In genomic region chr1:63367697-63368376, GRCm38 (mm10) we compare ENCODE assay signal across 10 mouse cellular contexts.
DNase-seq lines count a peak whose midpoint lies in the region; ATAC-seq and TF ChIP-seq lines count a peak whose summit lies in the region.
"Had no signal": no experiment of that assay in that cellular context is flagged by ENCODE, and none has a peak within 500 bp of the region (broad histone marks: within the 10 kb centered on the region; RNA-seq: fewer than 3 reads in every experiment).

No protein-coding gene starts in this region.

- TF ChIP-seq CTCF in layer of hippocampus, adult 2 months (conservative IDR thresholded peaks at IDR 0.05) = no peak

- no peak overlapping the region for H3K9ac ChIP-seq in forebrain, embryonic 12.5 days
- H3K9ac ChIP-seq in midbrain, embryonic 16.5 days (ENCODE audit: low read depth, low read length) = no peak overlapping the region

- peak overlapping the region; percentile 70 for H3K27ac ChIP-seq in forebrain, embryonic 12.5 days
- H3K27ac ChIP-seq in layer of hippocampus, adult 2 months = peak overlapping the region; percentile 57; the same call in 1 of the 2 replicates
- H3K27ac ChIP-seq in midbrain, embryonic 16.5 days (ENCODE audit: low read length) = peak overlapping the region; percentile 75

- no peak overlapping the region for H3K4me3 ChIP-seq in forebrain, embryonic 12.5 days (replicated peaks)
- no peak overlapping the region; the same call in 1 of the 2 replicates for H3K4me3 ChIP-seq in layer of hippocampus, adult 2 months
- no peak overlapping the region for H3K4me3 ChIP-seq in midbrain, embryonic 16.5 days (ENCODE audit: low read depth, low read length)

- no peaks in the 10 kb centered on the region for H3K9me3 ChIP-seq in forebrain, embryonic 12.5 days
- H3K9me3 ChIP-seq in midbrain, embryonic 16.5 days (replicated peaks; ENCODE audit: control insufficient read depth, low read length, poor library complexity, severe bottlenecking) = no peaks in the 10 kb centered on the region; the same call in 1 of the 2 replicates
- H3K9me3 ChIP-seq: G1E had no signal

- DNase-seq in brain, adult 2 months (ENCODE audit: low read depth, low spot score) = peak; percentile 90
- DNase-seq in layer of hippocampus, adult 2 months (ENCODE audit: low spot score in 2 of 2) = peak; percentile 41 to 85
- DNase-seq in natural killer cell, adult 2 months (ENCODE audit: low spot score in 2 of 2) = no peak
- no peak for DNase-seq in thymus, postnatal 0 days (ENCODE audit: low spot score)
- DNase-seq in adipocyte (ENCODE audit: low spot score) = no peak
- DNase-seq: kidney, adult 2 months had no signal

- ATAC-seq in forebrain, embryonic 12.5 days (ENCODE audit: low FRiP score) = peak; percentile 78
- peak; percentile 96 for ATAC-seq in midbrain, embryonic 16.5 days
- no peak for ATAC-seq in megakaryocyte-erythroid progenitor cell, adult 5-6 weeks (replicated peaks; ENCODE audit: low FRiP score, low TSS enrichment, poor library complexity, severe bottlenecking)

- H3K4me2 ChIP-seq in forebrain, embryonic 12.5 days = no peak overlapping the region
- H3K4me2 ChIP-seq in midbrain, embryonic 16.5 days (ENCODE audit: low read length) = peak overlapping the region; percentile 22

- H3K4me1 ChIP-seq in forebrain, embryonic 12.5 days = peaks cover 11% of the 10 kb centered on the region
- peaks cover 12% of the 10 kb centered on the region for H3K4me1 ChIP-seq in midbrain, embryonic 16.5 days (ENCODE audit: control insufficient read depth, insufficient read depth, low read length)

- no peaks in the 10 kb centered on the region for H3K36me3 ChIP-seq in forebrain, embryonic 12.5 days (replicated peaks)
- H3K36me3 ChIP-seq in midbrain, embryonic 16.5 days (ENCODE audit: control insufficient read depth, insufficient read depth, low read length) = no peaks in the 10 kb centered on the region
- H3K36me3 ChIP-seq: G1E had no signal

- WGBS in forebrain, embryonic 12.5 days = 28% methylated on average over 5 of the region's 5 CpGs
- 10% methylated on average over 5 of the region's 5 CpGs for WGBS in midbrain, embryonic 16.5 days

- no peaks in the 10 kb centered on the region for H3K27me3 ChIP-seq in forebrain, embryonic 12.5 days
- H3K27me3 ChIP-seq in midbrain, embryonic 16.5 days (ENCODE audit: control insufficient read depth, insufficient read depth, low read depth, low read length) = no peaks in the 10 kb centered on the region

Comparison
In these comparisons a context has a peak if more than half of its experiments do, and no peak if none do; other contexts are left out.
1. DNase-seq: peak in brain, adult 2 months (single experiment) and layer of hippocampus, adult 2 months (2 of 2); none in natural killer cell, adult 2 months (0 of 2), thymus, postnatal 0 days (single experiment) and adipocyte (single experiment).
2. Peak in every context shown above with its lines, with median percentiles within 50 percentile points of each other: H3K27ac ChIP-seq.